Mouse (Mus musculus): ENCODE results near the gene Borcs6. TPM values are rescaled to one million over a fixed set of nuclear protein-coding genes. Genes with fewer than 3 reads are reported as not detected.

Gene Borcs6
- total RNA-seq, 2 experiments from 2014 or later: 15.9 to 16.2 TPM

- DNase-seq: peak; percentile 100
- intact Hi-C loops (cut with DNase I): loop anchor here (10.0 kb wide), 1 partner anchor 318 kb away; the partner anchor contains the start of gene Kdm6b
Observed at GRCm38 (mm10) chr11:69096987-69097900, 37.7 kb downstream of the Borcs6 start.

- intact Hi-C loops (cut with DNase I): loop anchor here (10.0 kb wide), 1 partner anchor 317 kb away; the partner anchor contains the start of gene Kdm6b
- no peak for DNase-seq
Observed at GRCm38 (mm10) chr11:69098039-69098761, 38.7 kb downstream of the Borcs6 start.

- intact Hi-C loops (cut with DNase I): loop anchor here (10.0 kb wide), 1 partner anchor 316 kb away; the partner anchor contains the start of gene Kdm6b
- peak; percentile 98 to 99 for DNase-seq
Observed at GRCm38 (mm10) chr11:69098762-69099091, 39.2 kb downstream of the Borcs6 start.

- peak; percentile 92 for DNase-seq
- intact Hi-C loops (cut with DNase I): loop anchor here (10.0 kb wide), 1 partner anchor 315 kb away; the partner anchor contains the start of gene Kdm6b
Observed at GRCm38 (mm10) chr11:69099177-69099914, 39.8 kb downstream of the Borcs6 start.

- intact Hi-C loops (cut with DNase I): loop anchor here (1.0 to 10.0 kb wide), 3 partner anchors 18 to 815 kb away; partner anchors contain the start of genes Gps2 and Kdm6b
- peak; percentile 96 for DNase-seq
Observed at GRCm38 (mm10) chr11:69099915-69100345, 40.4 kb downstream of the Borcs6 start.

- intact Hi-C loops (cut with DNase I): loop anchor here (1.0 to 10.0 kb wide), 3 partner anchors 9 to 814 kb away; partner anchors contain the start of gene Gps2
- no peak for DNase-seq
Observed at GRCm38 (mm10) chr11:69100639-69101360, 41.3 kb downstream of the Borcs6 start.

GRCm38 (mm10) chr11:69101604-69102402, 42.3 kb downstream of the Borcs6 start:
- DNase-seq: no peak
- intact Hi-C loops (cut with DNase I): loop anchor here (1.0 to 10.0 kb wide), 2 partner anchors 7 to 813 kb away; partner anchors contain the start of gene Gps2

- peak in 1 of 2 experiments; percentile 5 for DNase-seq
- intact Hi-C loops (cut with DNase I): loop anchor here (10.0 kb wide), 1 partner anchor 812 kb away; the partner anchor contains the start of gene Gps2
Observed at GRCm38 (mm10) chr11:69102403-69102725, 42.8 kb downstream of the Borcs6 start.

GRCm38 (mm10) chr11:69103121-69103520, 43.6 kb downstream of the Borcs6 start:
- no peak for DNase-seq
- intact Hi-C loops (cut with DNase I): loop anchor here (10.0 kb wide), 1 partner anchor 812 kb away; the partner anchor contains the start of gene Gps2

- DNase-seq: no peak
Observed at GRCm38 (mm10) chr11:69103531-69104435, 44.3 kb downstream of the Borcs6 start.

GRCm38 (mm10) chr11:69104487-69104886, 45.0 kb downstream of the Borcs6 start:
- DNase-seq: no peak
- intact Hi-C loops (cut with DNase I): loop anchor here (10.0 kb wide), 1 partner anchor 810 kb away; the partner anchor contains the start of gene Gps2

More at GRCm38 (mm10) chr11:69103531-69104435, 44.3 kb downstream of the Borcs6 start:
- intact Hi-C loops (cut with DNase I): loop anchor here (10.0 kb wide), 1 partner anchor 811 kb away; the partner anchor contains the start of gene Gps2

GRCm38 (mm10) chr11:69105227-69105626, 45.7 kb downstream of the Borcs6 start:
- no peak for DNase-seq
- intact Hi-C loops (cut with DNase I): loop anchor here (10.0 kb wide), 1 partner anchor 810 kb away; the partner anchor contains the start of gene Gps2

GRCm38 (mm10) chr11:69105796-69106195, 46.3 kb downstream of the Borcs6 start:
- intact Hi-C loops (cut with DNase I): loop anchor here (10.0 kb wide), 1 partner anchor 809 kb away; the partner anchor contains the start of gene Gps2

GRCm38 (mm10) chr11:69106299-69106698, 46.8 kb downstream of the Borcs6 start:
- DNase-seq: no peak
- intact Hi-C loops (cut with DNase I): loop anchor here (10.0 kb wide), 1 partner anchor 809 kb away; the partner anchor contains the start of gene Gps2

More at GRCm38 (mm10) chr11:69105796-69106195, 46.3 kb downstream of the Borcs6 start:
- DNase-seq: no peak

GRCm38 (mm10) chr11:69106842-69107241, 47.3 kb downstream of the Borcs6 start:
- intact Hi-C loops (cut with DNase I): loop anchor here (10.0 kb wide), 1 partner anchor 808 kb away; the partner anchor contains the start of gene Gps2
- peak in 1 of 2 experiments; percentile 4 for DNase-seq

GRCm38 (mm10) chr11:69107676-69108075, 48.2 kb downstream of the Borcs6 start:
- intact Hi-C loops (cut with DNase I): loop anchor here (10.0 kb wide), 1 partner anchor 807 kb away; the partner anchor contains the start of gene Gps2
- no peak for DNase-seq

- intact Hi-C loops (cut with DNase I): loop anchor here (10.0 kb wide), 1 partner anchor 807 kb away; the partner anchor contains the start of gene Gps2
- DNase-seq: no peak
Observed at GRCm38 (mm10) chr11:69108223-69108622, 48.7 kb downstream of the Borcs6 start.

Measured in heart, postnatal 14 days (tissue).